Mouse (Mus musculus): Measurements from ENCODE around the gene Ceacam3.
"Not testable (repeated sequence)": the region's sequence is repeated elsewhere in the genome, so short reads cannot be mapped to it uniquely, and the experiment has no call there.

Gene Ceacam3

GRCm38 (mm10) chr7:17149931-17150330 lies at the start of gene Ceacam3:
Gene Ceacam3, plus strand, starts transcription at chr7:17150282.
- DNase-seq (ENCODE audit: low spot score) = no peak

- DNase-seq (ENCODE audit: low spot score) = not testable (repeated sequence)
These were observed 48.5 kb upstream of the Ceacam3 start for GRCm38 (mm10) chr7:17101631-17102030.

GRCm38 (mm10) chr7:17135307-17135706 lies 14.8 kb upstream of the Ceacam3 start:
- no peak for DNase-seq (ENCODE audit: low spot score)

GRCm38 (mm10) chr7:17155634-17156033 lies 5.6 kb downstream of the Ceacam3 start:
- DNase-seq (ENCODE audit: low spot score) = peak; percentile 77

GRCm38 (mm10) chr7:17156885-17157677 lies 7.0 kb downstream of the Ceacam3 start:
- no peak for DNase-seq (ENCODE audit: low spot score)

- DNase-seq (ENCODE audit: low spot score) = no peak
These were observed 8.9 kb downstream of the Ceacam3 start for GRCm38 (mm10) chr7:17159011-17159410.

GRCm38 (mm10) chr7:17171827-17172226 lies 21.7 kb downstream of the Ceacam3 start:
- no peak for DNase-seq (ENCODE audit: low spot score)

- DNase-seq (ENCODE audit: low spot score) = no peak
These were observed 53.1 kb downstream of the Ceacam3 start, which contains the start of gene Psg29 for GRCm38 (mm10) chr7:17203177-17203576. Gene Psg29, plus strand, starts transcription at chr7:17203477.

- no peak for DNase-seq (ENCODE audit: low spot score)
These were observed 55.6 kb downstream of the Ceacam3 start for GRCm38 (mm10) chr7:17205530-17206184.

Data from testis, postnatal 10 days (tissue).